Mouse (Mus musculus) forebrain, embryonic 12.5 days (tissue): Measurements from ENCODE around the gene Aadat. TPM values are rescaled to one million over a fixed set of nuclear protein-coding genes. Genes with fewer than 3 reads are reported as not detected.
A peak's percentile ranks its signal among the peaks of the same experiment; 100 is the strongest.
"Not testable (repeated sequence)": the region's sequence is repeated elsewhere in the genome, so short reads cannot be mapped to it uniquely, and the experiment has no call there.

Experiments used
- ATAC-seq: fragments of 200-750 bp; cut with Nextera tagmentation; 2 replicates; pipeline ENCODE4 v1.8.0; 2017; ENCODE audit warnings: moderate TSS enrichment; ENCODE audit not compliant: low FRiP score
- H3K27ac ChIP-seq: fragments of 300-500 bp; sonication (generic); 2 replicates; pipeline ENCODE4 v1.5.1; 2016; ENCODE audit warnings: mild to moderate bottlenecking
- H3K27me3 ChIP-seq: fragments of 300-500 bp; sonication (generic); 2 replicates; pipeline ENCODE4 v1.6.1; 2016; ENCODE audit warnings: mild to moderate bottlenecking
- H3K36me3 ChIP-seq: fragments of 300-500 bp; sonication (generic); replicated peaks from 2 replicates; pipeline ENCODE4 v1.6.1; 2016; ENCODE audit warnings: mild to moderate bottlenecking
- H3K4me1 ChIP-seq: fragments of 300-500 bp; sonication (generic); 2 replicates; pipeline ENCODE4 v1.6.1; 2016
- H3K4me2 ChIP-seq: fragments of 300-500 bp; sonication (generic); 2 replicates; pipeline ENCODE4 v1.6.1; 2016; ENCODE audit warnings: mild to moderate bottlenecking, moderate library complexity
- H3K4me3 ChIP-seq: fragments of 300-500 bp; sonication (generic); replicated peaks from 2 replicates; pipeline ENCODE4 v1.5.1; 2016; ENCODE audit warnings: mild to moderate bottlenecking
- H3K9ac ChIP-seq: fragments of 300-500 bp; sonication (generic); 2 replicates; pipeline ENCODE4 v1.6.1; 2016; ENCODE audit warnings: mild to moderate bottlenecking
- H3K9me3 ChIP-seq: fragments of 300-500 bp; sonication (generic); 2 replicates; pipeline ENCODE4 v1.6.1; 2016
- WGBS: fragments of 180-500 bp; shearing (Covaris S2); methylation state at CpG from one replicate; pipeline ENCODE4 v1.1.7; 2016; 5-methylcytosine and 5-hydroxymethylcytosine counted together
- polyA plus RNA-seq: library from polyadenylated mRNA; unstranded; fragments of >200 nt; fragmentation: Nextera tagmentation; extraction: Ambion mirVana; gene quantifications from 2 replicates; pipeline ENCODE4 v1.2.1, GENCODE M21; 2016

Gene Aadat
- polyA plus RNA-seq, 1 experiment from 2014 or later, result 0.78 TPM

- not testable (repeated sequence) for H3K9me3 ChIP-seq, H3K4me2 ChIP-seq, H3K36me3 ChIP-seq, H3K27me3 ChIP-seq, ATAC-seq, H3K4me1 ChIP-seq, H3K4me3 ChIP-seq, H3K9ac ChIP-seq, H3K27ac ChIP-seq
- 88% methylated on average over 29 of the region's 29 CpGs for WGBS
Measured at GRCm38 (mm10) chr8:60591352-60592105, 85.8 kb downstream of the Aadat start.

- Histone ChIP-seq H3K4me1 (no peaks in the 10 kb centered on the region), H3K9ac (no peak overlapping the region), H3K27ac (no peak overlapping the region), H3K36me3 (no peaks in the 10 kb centered on the region), H3K4me3 (no peak overlapping the region), H3K4me2 (no peak overlapping the region), H3K27me3 (no peaks in the 10 kb centered on the region), H3K9me3 (no peaks in the 10 kb centered on the region)
- 69% methylated on average over 3 of the region's 3 CpGs for WGBS
- 0 out of 2 replicates have a peak, but pooled peaks have one; percentile 46 for ATAC-seq
Measured at GRCm38 (mm10) chr8:60594761-60595160, 89.0 kb downstream of the Aadat start.

Other genes starting within 250 kb of the Aadat start
- gene Gm10283, start 2.7 kb upstream of the Aadat start, polyA plus RNA-seq, result not detected in 2 replicates
- gene Mfap3l, start 126.9 kb downstream of the Aadat start, polyA plus RNA-seq, result 1.4 TPM in 2 replicates